Mouse (Mus musculus) embryo, embryonic 9.5 days (tissue): ENCODE measurements around the gene Zfp444.
"Not testable (repeated sequence)": the region's sequence is repeated elsewhere in the genome, so short reads cannot be mapped to it uniquely, and the experiment has no call there.

Source experiments
- DNase-seq: peaks from one replicate; pipeline ENCODE4 v3.0.0-alpha.2; 2017; ENCODE audit errors: extremely low spot score

The Zfp444 gene

GRCm38 (mm10) chr7:6161541-6161940 lies 10.5 kb upstream of the Zfp444 start:
- DNase-seq, result no peak

- no peak for DNase-seq
These were observed 9.9 kb upstream of the Zfp444 start for GRCm38 (mm10) chr7:6162172-6162571.

GRCm38 (mm10) chr7:6164671-6165070 lies 7.4 kb upstream of the Zfp444 start:
- no peak for DNase-seq

- DNase-seq, result no peak
These were observed 2.6 kb upstream of the Zfp444 start for GRCm38 (mm10) chr7:6169403-6169802.

- DNase-seq, result no peak
These were observed 1.6 kb upstream of the Zfp444 start for GRCm38 (mm10) chr7:6170391-6170790.

- DNase-seq, result no peak
These were observed 1.2 kb upstream of the Zfp444 start for GRCm38 (mm10) chr7:6170871-6171270.

GRCm38 (mm10) chr7:6171444-6172005 lies 501 bp upstream of the Zfp444 start:
- DNase-seq, result peak; percentile 62

GRCm38 (mm10) chr7:6172674-6173244 lies 733 bp downstream of the Zfp444 start:
- DNase-seq, result no peak

- DNase-seq, result no peak
These were observed 1.8 kb downstream of the Zfp444 start for GRCm38 (mm10) chr7:6173872-6174271.

GRCm38 (mm10) chr7:6174365-6174987 lies 2.5 kb downstream of the Zfp444 start:
- not testable (repeated sequence) for DNase-seq

GRCm38 (mm10) chr7:6179013-6179412 lies 7.0 kb downstream of the Zfp444 start:
- no peak for DNase-seq

GRCm38 (mm10) chr7:6182882-6183281 lies 10.9 kb downstream of the Zfp444 start:
- no peak for DNase-seq

GRCm38 (mm10) chr7:6183802-6184201 lies 11.8 kb downstream of the Zfp444 start:
- DNase-seq, result no peak

GRCm38 (mm10) chr7:6184521-6184920 lies 12.5 kb downstream of the Zfp444 start:
- no peak for DNase-seq

- no peak for DNase-seq
These were observed 13.4 kb downstream of the Zfp444 start for GRCm38 (mm10) chr7:6185391-6185790.

- no peak for DNase-seq
These were observed 14.2 kb downstream of the Zfp444 start for GRCm38 (mm10) chr7:6186176-6186575.

- DNase-seq, result no peak
These were observed 14.7 kb downstream of the Zfp444 start for GRCm38 (mm10) chr7:6186756-6187155.

GRCm38 (mm10) chr7:6189542-6189941 lies 17.5 kb downstream of the Zfp444 start:
- DNase-seq, result no peak

GRCm38 (mm10) chr7:6191376-6191775 lies 19.4 kb downstream of the Zfp444 start:
- DNase-seq, result peak; percentile 44

GRCm38 (mm10) chr7:6194129-6194528 lies 22.1 kb downstream of the Zfp444 start:
- peak; percentile 56 for DNase-seq

GRCm38 (mm10) chr7:6195777-6196176 lies 23.8 kb downstream of the Zfp444 start:
- no peak for DNase-seq

GRCm38 (mm10) chr7:6196790-6197189 lies 24.8 kb downstream of the Zfp444 start, which contains the start of gene Galp:
Gene Galp, plus strand, starts transcription at chr7:6197090.
- DNase-seq, result no peak

- no peak for DNase-seq
These were observed 32.2 kb downstream of the Zfp444 start for GRCm38 (mm10) chr7:6204200-6204599.
